Mouse (Mus musculus) small intestine, adult 2 months (tissue): Measurements from ENCODE around the gene Sdcbp2. TPM values are rescaled to one million over a fixed set of nuclear protein-coding genes. Genes with fewer than 3 reads are reported as not detected.

Experiments used
- H3K27ac ChIP-seq: fragments of 200-500 bp; 2 replicates; pipeline ENCODE4 v1.5.1; 2012; ENCODE audit warnings: low read depth, low read length, control low read depth, inconsistent platforms; ENCODE audit not compliant: insufficient read depth
- H3K27me3 ChIP-seq: fragments of 200-500 bp; 2 replicates; pipeline ENCODE4 v1.6.1; 2012; ENCODE audit warnings: mild to moderate bottlenecking, moderate library complexity, low read length, inconsistent platforms; ENCODE audit not compliant: control insufficient read depth, insufficient read depth
- H3K36me3 ChIP-seq: fragments of 200-500 bp; 2 replicates; pipeline ENCODE4 v1.6.1; 2012; ENCODE audit warnings: mild to moderate bottlenecking, low read length, control low read depth, inconsistent platforms; ENCODE audit not compliant: control insufficient read depth, insufficient read depth
- H3K4me1 ChIP-seq: fragments of 200-500 bp; 2 replicates; pipeline ENCODE4 v1.6.1; 2012; ENCODE audit warnings: low read length, inconsistent platforms, mixed read lengths; ENCODE audit not compliant: control insufficient read depth, insufficient read depth, insufficient read length
- H3K4me3 ChIP-seq: fragments of 200-500 bp; 2 replicates; pipeline ENCODE4 v1.5.1; 2012; ENCODE audit warnings: low read depth, mild to moderate bottlenecking, control low read depth, inconsistent platforms, low read length, moderate library complexity
- CTCF ChIP-seq: fragments of 200-500 bp; IDR thresholded peaks from 2 replicates; pipeline ENCODE4 v1.5.1; 2012; ENCODE audit warnings: low read depth, mild to moderate bottlenecking, control low read depth, inconsistent platforms, low read length, moderate library complexity, mixed read lengths; ENCODE audit not compliant: insufficient replicate concordance, insufficient read length; ENCODE audit errors: extremely low read depth
- POLR2A ChIP-seq: fragments of 200-500 bp; IDR thresholded peaks from 2 replicates; pipeline ENCODE4 v1.6.1; 2012; ENCODE audit warnings: low read depth, mild to moderate bottlenecking, control low read depth, inconsistent platforms, low read length, moderate library complexity
- WGBS: fragments of 180-500 bp; shearing (Covaris S2); methylation state at CpG from one replicate; pipeline ENCODE4 v1.1.7; 2018; 5-methylcytosine and 5-hydroxymethylcytosine counted together
- polyA plus RNA-seq: library from polyadenylated mRNA; depleted of rRNA; stranded (reverse); fragments of >200 nt; gene quantifications from 2 replicates; pipeline ENCODE4 v1.2.3, GENCODE M21; 2012; rRNA removed

The Sdcbp2 gene
- polyA plus RNA-seq = 125 and 228 TPM in 2 replicates

DNA sequence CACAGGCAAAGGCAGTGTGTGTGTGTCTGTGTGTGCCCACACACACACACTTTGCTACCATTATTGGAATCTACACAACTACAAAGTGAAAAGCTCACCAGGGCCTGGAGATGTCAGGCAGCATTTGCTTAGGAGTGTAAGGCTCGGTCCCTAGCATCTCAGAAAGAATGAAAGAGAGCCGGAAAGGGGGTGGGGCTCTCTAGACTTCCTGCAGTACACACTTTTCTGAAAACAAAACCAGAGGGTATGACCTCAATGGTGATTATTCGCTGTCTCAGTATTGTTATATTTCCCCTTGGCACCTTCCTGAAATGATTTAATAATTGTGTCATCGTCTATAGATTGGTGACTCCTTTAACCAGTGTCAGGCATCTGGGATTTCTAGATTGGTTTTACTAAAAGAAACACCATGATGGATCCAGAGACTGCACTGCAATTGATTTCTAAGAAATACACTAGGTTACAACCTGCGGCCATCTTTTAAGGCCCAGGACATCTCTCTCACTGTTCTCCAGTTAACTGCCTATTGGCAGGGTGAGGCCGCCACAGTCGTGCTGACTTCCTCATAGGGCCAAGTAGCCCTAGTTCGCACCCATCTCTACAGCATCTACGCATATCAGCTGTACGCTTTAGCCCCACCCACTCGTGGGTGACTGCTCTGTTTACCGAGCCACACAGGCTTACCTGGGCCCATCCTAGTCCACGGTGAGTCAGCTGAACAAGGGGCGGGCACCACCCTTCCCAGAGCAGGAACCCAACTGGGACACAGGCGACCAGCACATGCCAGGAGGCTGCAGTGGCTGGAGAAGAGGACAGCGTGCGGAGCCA lies at the start of gene Sdcbp2:
Gene Sdcbp2 (plus strand): TSS at position 750 of the 828 bp plus-strand sequence.
- H3K27ac ChIP-seq = peak within 1 kb of the TSS; percentile 90
- H3K4me3 ChIP-seq = peak within 1 kb of the TSS; percentile 62
- TF ChIP-seq POLR2A = peak; percentile 84; the same call in 1 of the 2 replicates
- TF ChIP-seq CTCF = no peak
- no peaks in the 10 kb centered on the region for H3K27me3 ChIP-seq
- no peaks in the 10 kb centered on the region for H3K36me3 ChIP-seq
- H3K4me1 ChIP-seq = peaks cover 12% of the 10 kb centered on the region
- WGBS = 21% methylated on average over 17 of the region's 17 CpGs

- Histone ChIP-seq H3K27ac (no peak overlapping the region), H3K4me1 (no peaks in the 10 kb centered on the region), H3K27me3 (no peaks in the 10 kb centered on the region), H3K4me3 (no peak overlapping the region), H3K36me3 (peaks cover 7% of the 10 kb centered on the region)
- no peak for TF ChIP-seq CTCF
- TF ChIP-seq POLR2A = no peak
- 48% methylated on average over 4 of the region's 4 CpGs for WGBS
Observed at GRCm38 (mm10) chr2:151524324-151525041, 47.9 kb upstream of the Sdcbp2 start.

GRCm38 (mm10) chr2:151525520-151525919 lies 46.9 kb upstream of the Sdcbp2 start:
- TF ChIP-seq POLR2A (no peak), CTCF (no peak)
- WGBS = 78% methylated on average over 2 of the region's 2 CpGs
- H3K4me3 ChIP-seq = no peak overlapping the region
- no peak overlapping the region for H3K27ac ChIP-seq
- peaks cover 6% of the 10 kb centered on the region; the same call in 1 of the 2 replicates for H3K4me1 ChIP-seq
- peaks cover 2% of the 10 kb centered on the region; the same call in 1 of the 2 replicates for H3K36me3 ChIP-seq
- H3K27me3 ChIP-seq = no peaks in the 10 kb centered on the region

- H3K36me3 ChIP-seq = no peaks in the 10 kb centered on the region
- TF ChIP-seq CTCF (no peak), POLR2A (no peak)
- H3K4me1 ChIP-seq = peaks cover 8% of the 10 kb centered on the region; the same call in 1 of the 2 replicates
- no peak overlapping the region for H3K27ac ChIP-seq
- 96% methylated on average over 1 of the region's 1 CpGs for WGBS
- H3K27me3 ChIP-seq = no peaks in the 10 kb centered on the region
- H3K4me3 ChIP-seq = no peak overlapping the region
Observed at GRCm38 (mm10) chr2:151528066-151528465, 44.4 kb upstream of the Sdcbp2 start.

GRCm38 (mm10) chr2:151529169-151529568 lies 43.3 kb upstream of the Sdcbp2 start:
- H3K27ac ChIP-seq = no peak overlapping the region
- no peak overlapping the region for H3K4me3 ChIP-seq
- H3K27me3 ChIP-seq = no peaks in the 10 kb centered on the region
- TF ChIP-seq CTCF (no peak), POLR2A (no peak)
- no peaks in the 10 kb centered on the region for H3K36me3 ChIP-seq
- peaks cover 8% of the 10 kb centered on the region; the same call in 1 of the 2 replicates for H3K4me1 ChIP-seq

GRCm38 (mm10) chr2:151530378-151531230 lies 41.8 kb upstream of the Sdcbp2 start:
- Histone ChIP-seq H3K4me3 (no peak overlapping the region), H3K27me3 (no peaks in the 10 kb centered on the region), H3K36me3 (no peaks in the 10 kb centered on the region), H3K27ac (no peak overlapping the region; the same call in 1 of the 2 replicates), H3K4me1 (peaks cover 8% of the 10 kb centered on the region; the same call in 1 of the 2 replicates)
- TF ChIP-seq CTCF = no peak
- no peak for TF ChIP-seq POLR2A
- WGBS = 21% methylated on average over 8 of the region's 8 CpGs
